Mouse (Mus musculus) liver, adult 2 months (tissue): ENCODE data around the gene Wdr66.
A peak's percentile ranks its signal among the peaks of the same experiment; 100 is the strongest.

Experiments
- CTCF ChIP-seq: fragments of 200-500 bp; IDR thresholded peaks from 2 replicates; pipeline ENCODE4 v1.5.1; 2011; ENCODE audit warnings: low read depth, low read length, control low read depth
- POLR2A ChIP-seq: fragments of 200-500 bp; IDR thresholded peaks from 2 replicates; pipeline ENCODE4 v1.6.1; 2011; ENCODE audit warnings: low read length, control low read depth; ENCODE audit not compliant: insufficient read depth; ENCODE audit errors: extremely low read depth

DNA sequence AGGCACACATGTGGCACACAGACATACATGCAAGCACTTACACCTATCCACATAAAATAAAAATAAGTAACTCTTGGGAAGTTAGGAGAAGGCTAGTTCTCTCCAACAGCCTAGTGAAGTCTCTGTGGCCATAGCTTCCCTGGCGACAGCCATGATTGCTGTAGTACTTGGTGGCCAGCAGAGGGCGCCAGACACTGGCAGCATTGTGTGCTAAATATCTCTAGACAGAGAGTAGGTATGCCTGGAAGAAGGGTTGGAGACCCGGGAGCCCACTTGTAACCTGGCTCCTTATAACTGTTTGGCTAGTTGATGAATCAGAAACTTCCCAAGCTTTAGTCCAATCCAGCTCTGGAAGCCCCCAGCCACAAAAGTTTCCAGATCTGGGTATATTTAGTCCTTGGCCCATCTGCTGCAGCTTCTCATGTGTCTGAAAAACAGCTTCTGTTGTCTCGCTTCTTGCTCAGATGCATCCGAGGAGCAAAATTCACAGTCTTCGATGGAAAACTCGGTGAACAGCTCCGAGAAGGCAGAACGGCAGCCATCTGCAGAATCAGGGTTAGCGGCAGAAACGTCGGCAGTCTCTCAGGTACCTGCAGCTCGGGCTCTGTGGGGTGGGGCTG is 117.1 kb downstream of the Wdr66 start:
- TF ChIP-seq CTCF = peak; percentile 93
- no peak for TF ChIP-seq POLR2A
